Mouse (Mus musculus) ZHBTc4 (cell line): ENCODE measurements around the gene Gm17334.

ENCODE experiments used
- DNase-seq: peaks from one replicate; pipeline ENCODE4 v3.0.0-alpha.2; 2011; ENCODE audit warnings: low read depth, low spot score

The Gm17334 gene

DNA sequence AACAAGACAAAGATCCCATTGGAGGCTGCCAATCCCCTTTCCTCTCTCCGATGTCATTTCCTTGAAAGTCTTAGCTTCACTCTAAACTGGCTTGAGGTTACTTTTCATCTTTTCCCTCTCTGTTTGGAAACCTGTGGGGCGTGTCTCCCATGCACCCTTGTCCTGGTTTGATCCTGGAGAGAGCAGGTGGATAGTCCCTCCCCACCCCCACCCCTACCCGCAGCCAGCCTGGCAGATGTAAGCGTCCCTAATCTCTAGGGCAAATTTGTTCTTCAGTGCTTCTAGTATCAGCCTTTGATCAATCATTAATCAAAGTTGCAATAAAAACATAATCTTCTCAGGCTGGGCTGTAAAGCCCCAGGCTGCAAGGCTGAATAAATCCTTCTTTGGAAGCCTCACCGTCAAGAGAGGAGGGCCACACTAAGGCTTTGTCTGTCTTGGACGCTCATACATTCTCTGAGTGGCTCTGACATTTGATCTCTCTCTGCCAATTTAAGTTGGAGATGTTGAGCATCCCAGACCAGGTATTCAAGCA lies 24.5 kb upstream of the Gm17334 start:
- DNase-seq: no peak

DNA sequence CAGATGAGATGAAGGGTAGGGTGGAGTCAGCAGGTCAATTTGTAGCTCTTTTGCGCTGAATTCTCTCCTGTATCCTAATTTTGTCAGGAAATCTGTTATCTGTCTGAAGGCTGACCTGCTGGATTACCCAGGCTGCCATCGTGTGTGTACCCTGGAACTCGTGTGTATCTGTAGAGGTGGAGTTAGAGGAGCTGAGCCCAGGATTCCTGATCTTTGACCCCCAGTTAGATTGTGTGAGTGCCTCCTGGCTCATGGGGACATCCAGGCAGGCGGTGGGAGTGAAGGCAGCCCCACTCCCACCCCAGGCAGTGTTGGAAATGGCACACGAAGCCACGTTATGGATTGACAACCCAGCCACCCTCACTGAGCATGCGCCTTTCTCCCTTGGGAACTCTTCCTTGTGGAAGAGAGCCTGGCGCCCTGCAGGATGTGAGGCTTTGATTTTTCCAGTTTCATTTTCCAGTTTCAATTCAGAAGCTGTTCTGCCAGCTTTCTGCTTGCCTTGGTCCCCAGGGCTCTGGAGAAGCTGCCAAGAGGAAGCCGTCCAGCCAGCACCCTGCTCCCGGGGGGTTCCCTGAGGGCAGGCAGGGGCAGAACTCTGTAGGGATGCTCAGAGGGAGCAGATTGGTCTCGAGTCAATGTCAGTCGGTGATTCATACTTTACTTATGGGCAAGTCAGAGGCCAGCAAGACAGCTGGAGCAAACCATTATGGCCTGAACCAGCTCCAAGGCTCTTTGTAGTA lies 23.6 kb upstream of the Gm17334 start:
- no peak for DNase-seq

DNA sequence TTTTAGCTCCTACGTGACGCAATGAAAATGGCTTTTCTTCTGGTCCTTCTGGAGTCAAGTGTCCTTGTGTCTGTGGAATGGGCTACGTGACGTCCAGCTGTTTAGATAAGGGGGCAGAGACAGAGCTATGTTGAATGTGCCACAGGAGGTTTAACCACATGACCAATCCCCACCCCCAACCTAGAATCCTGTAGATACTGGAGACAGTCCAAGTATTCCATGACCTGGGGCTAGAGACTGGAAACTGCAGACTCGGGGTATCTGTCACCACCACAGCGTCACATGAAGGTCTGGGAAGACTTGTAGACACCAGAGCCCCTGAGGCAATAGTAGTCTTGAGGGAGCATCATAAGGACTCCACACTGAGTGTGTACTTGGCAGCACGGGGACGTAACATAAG lies 22.8 kb upstream of the Gm17334 start:
- no peak for DNase-seq

DNA sequence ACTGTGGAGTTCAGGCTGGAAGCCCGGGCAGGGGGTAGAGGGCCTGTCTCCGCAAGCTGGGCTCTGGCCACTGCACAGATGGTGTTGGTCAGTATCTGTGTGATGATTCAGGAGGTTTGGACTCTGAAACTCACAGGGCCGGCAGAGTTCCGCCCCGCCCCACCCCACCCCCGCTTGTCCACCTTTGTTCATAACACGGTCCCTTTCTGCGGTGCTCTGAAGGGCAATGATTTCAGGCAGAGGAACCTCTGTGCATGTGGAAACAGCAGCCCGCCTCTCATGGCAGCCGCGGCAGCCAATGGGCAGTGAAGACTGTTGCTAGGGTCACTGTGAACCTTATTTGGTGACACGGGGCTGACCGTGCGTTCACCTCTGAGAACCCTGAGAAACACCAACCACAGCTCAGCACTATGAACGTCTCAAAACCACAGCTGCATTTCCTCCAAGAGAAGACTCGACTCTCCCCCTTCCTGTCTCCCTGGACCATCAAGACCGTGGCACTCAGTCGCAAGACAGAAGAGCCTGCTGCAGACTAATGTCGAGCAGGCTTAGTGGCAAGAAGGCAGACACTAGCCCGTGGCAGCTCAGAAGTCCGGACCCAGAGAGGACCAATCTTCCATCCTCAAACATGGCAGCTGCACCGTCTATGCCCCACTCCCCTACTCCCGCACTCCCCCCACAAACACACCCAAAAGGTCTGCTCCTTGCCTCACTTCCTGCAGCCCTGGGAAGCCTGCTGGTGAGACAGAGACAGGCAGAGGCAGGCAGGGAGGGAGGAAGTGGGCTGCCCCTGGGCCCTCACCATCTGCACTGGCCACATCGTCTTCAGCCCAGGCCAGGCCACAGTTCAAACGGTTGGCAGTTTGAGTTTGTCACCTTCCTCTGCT lies 21.9 kb upstream of the Gm17334 start:
- DNase-seq: no peak

DNA sequence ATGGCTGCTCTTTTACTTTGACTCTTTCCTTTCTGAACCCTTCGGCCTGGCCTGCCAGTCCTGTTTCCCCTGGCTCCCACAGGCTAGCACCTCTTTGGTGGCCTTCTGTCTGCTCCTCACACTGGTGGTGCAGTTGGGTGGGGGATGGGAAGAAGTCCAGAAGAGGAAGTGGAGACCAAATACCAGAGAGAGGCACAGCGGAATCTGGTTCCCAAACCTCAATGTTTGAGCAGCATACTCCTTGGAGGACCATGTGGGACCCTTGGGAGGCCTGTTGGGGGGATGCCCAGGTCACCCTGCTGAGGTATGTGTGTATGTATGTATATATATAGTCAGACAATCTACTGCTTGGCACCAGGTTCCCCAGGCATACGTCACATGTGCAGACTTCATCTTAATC lies 21.0 kb upstream of the Gm17334 start:
- DNase-seq: no peak

DNA sequence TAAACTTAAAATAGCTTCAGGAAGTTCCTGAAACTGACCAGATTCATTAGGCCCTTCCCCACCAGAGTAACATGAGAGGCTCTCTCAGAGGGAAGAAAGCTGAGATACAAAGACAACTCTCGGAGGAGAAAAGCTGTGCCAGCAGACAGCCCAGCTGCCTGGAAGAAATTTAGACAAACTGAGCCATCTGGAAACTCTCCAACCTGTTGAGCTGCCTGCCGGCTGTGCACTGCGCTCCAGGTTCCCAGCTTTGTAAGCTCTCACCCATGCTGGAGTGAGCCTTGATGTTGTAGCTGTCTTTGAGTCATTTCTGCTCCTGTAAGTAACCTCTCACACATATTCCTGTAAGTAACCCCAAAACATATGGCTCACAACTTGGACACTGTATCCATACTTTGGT lies 20.0 kb upstream of the Gm17334 start:
- DNase-seq: no peak

DNA sequence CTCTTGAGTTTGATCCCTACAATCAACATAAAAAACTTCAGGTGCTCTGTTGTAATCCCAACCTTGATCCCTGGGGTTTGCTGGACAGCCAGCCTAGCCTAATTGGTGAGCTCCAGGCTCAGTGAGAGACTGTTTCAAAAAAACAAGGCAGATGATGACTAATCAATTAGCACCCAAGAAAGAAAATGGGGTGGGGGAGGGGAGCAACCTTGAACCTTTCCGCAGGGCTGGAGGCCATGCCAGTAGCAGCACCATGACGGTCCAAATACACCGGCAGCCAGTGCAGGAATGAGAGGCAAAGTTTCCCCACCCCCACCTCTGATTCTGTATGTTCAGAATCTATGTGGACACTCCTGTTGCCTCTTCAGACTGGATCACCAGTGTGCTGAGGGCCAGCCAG lies 16.3 kb upstream of the Gm17334 start:
- DNase-seq: no peak

DNA sequence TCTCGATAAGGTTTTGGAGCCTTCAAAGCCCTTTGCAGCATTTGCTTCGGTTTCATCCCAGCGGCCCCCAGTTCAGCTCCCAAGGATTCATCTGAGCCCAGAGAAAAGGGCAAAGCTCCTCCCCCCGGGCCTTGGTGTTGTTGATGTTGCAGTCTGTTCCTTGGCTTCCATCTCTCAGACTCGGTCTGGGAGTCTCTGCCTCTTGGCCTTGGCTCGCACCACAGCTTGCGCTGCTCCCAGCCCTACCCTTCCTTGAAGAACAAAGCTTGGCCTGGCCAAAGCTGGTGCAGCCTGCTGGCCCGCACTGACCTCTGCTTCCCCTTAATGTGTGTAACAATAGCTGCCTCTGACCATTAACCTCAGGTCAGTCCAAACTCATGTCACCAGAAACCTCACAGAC lies 15.2 kb upstream of the Gm17334 start:
- no peak for DNase-seq

DNA sequence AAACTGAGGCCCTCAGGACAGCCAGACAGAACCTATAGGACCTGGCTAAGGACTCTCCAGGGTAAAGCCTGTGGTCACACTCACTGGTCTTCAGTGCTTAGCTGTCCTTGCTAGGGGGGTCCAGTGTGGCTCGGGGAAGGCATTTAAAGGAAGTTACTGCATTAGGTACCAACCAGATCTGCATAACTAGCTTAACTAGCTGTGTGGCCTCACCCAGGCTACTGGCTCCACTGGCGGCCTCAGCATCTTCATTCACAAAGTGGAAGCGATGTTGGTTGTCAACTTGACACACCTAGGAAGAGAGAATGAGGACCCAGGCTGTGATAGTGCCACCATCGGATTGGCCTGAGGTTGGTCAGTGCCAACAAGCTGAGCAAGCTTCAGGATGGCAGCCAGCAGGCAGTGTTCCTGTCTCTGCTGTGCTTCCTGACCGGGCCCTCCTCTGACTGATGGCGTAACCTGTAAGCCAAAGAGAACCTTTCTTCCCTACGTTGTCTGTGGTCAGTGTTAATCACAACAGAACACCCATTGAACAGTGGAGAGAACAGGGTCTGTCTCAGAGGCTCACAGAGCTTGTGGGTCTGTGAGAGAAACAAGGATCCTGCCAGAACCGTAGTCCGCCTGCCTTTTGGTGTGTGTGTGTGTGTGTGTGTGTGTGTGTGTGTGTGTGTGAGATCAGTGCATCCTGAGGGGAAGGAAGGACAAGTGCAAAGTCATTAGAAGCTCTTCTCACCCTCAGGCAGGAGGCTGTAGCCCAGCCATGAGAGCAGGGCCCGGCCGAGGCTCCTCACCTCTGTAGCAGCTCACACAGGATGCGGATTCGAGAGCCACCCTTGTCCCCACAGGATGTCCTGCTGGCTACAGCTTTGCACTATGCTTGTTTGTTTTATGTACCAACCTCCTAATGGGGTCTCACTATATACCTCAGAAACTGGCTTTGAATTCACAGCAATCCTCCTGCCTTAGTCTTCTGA lies 13.4 kb upstream of the Gm17334 start:
- DNase-seq: no peak

DNA sequence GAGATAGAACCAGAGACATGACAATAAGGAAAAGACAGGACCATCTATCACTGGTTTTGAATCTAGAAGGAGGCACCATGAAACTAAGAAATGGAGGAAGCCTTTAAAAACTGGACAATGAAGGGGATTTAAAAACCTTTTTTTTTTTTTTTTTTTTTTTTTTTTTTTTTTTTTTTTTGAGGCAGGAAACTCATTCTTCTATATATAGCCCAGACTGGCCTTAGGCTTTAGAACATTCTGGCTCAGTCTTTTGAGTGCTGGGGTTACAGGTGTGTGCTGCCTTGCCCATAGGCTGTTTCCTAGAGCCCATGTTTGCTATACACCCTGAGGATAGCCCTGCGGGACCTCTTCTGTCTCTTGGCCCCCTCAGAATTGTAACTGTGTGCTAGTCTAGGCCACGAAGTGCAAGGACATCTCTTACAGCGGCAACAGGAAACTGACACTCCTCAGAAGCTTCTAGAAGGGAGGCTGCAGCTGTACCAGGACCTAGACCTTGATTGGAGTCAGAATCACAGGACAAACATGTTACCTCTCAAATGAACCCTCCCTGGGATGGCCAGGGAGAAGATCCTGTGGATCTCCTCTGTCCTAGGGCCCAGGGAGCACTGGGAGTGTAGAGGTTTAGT lies 12.4 kb upstream of the Gm17334 start:
- DNase-seq: no peak

DNA sequence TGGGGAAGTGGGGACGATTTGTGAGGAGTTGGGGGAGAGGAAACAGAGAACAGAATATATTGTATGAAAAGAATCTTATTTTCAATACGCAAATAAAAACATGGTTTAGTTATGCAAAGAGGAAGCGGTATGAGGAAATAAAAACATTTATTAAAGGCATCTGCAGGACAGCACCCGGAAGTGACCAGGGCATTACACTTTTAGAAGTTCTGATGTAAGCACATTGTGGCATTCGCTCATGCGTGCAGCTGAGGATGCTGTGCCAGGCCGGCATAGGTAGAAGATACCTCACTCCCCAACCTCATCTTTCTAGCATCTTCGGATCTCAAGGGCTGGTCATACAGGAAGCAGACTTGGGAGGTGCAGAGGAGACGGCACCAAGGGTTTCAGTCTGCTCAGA lies 10.3 kb upstream of the Gm17334 start:
- no peak for DNase-seq

DNA sequence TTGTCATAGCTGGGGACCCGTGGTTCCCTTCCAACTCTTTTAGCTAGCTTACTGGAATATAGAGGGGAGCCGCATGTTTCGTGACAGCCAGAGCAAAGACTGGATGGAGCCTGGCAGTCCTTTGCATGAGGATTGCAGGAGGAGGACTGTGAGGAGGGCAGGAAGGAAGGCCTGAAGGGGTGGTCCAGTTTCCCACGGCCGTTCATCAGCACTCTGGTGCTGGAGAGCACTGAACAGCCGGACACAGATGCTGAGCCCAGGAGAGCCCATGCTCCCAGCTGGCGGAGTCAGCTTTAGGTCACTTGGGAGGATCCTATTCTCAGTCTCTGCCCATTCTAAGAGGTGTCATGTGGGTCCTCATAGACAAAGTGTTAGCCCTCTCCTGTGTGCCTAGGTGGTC lies 9.0 kb upstream of the Gm17334 start:
- no peak for DNase-seq

DNA sequence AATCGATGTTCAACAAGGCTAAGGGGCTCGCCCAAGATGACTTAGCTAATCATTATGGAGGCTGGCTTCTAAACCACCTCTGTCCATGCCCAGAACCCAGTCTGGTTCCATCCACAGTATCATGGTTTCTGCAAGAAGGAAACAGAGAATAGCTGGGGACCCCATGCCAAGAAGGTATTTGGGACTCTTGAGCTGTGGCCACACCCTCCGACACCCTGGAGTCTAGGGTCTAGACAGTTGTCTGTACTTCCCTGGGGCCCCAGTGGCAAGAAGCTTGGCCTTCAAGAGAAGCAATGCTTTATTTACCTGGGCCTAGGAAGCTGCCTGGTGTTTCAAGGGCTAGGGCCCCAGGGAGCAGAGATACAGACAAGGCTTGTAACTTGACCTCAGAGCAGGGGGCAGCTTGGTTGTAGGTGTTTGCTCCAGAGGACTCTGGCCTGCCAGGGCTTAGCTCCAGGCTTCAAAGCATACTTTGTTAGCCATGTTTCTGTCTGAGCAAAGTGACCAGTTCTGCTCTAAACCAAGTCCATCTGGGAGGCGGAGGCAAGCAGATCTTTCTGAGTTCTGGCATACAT lies 8.3 kb upstream of the Gm17334 start:
- DNase-seq: peak; percentile 57

DNA sequence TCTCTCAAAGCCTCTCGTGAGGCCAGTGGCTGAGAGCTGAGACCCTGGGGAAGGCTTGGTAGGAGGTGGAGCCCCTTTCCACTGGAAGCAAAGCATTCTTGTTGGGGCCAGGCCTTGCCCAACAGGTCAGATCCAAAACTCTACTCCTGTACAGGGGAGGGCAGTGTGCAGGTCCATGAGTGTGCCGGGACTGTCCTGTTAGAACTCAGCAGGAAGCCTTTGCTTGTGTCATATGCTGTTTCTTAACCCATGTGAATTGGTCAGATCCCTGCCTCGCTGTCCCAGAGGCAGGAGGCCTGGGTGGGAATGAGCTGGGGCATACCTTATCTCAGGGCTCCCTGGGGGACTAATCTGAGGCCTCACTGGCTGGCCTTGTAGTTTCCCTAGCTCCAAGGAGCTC lies 7.3 kb upstream of the Gm17334 start:
- no peak for DNase-seq

DNA sequence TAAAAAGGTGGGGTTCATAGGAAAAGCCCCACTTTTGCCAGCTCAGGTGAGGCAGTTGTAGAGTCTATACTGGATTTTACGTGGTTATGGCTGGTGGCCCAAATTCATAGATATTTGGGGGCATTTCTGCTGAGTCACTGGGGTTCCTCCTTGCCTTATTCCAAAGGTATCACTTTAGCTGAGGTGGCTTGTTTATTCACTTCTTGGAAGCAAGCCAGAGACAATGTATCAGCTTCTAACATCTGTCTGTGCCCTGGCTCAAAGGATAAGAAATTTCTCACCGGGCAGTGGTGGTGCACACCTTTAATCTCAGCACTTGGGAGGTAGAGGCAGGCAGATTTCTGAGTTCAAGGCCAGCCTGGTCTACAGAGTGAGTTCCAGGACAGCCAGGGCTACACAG lies 6.8 kb upstream of the Gm17334 start:
- DNase-seq: no peak

DNA sequence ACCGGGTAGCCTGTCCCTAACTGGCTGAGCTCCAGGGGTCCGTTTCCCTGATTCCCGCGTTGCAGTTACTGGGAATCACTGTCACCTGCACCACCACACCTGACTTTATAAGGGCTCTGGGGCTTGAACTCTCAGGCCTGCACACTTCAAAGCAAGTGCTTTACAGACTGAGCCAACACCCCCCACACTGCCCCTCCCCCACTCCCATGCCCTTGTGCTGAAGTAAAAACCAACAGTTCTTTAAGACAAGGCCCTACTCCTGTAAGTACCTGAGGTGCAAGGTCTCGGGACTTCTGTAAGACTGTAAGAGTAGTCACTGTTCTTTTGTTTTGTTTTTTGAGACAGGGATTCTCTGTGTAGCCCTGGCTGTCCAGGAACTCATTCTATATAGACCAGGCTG lies 5.5 kb upstream of the Gm17334 start:
- peak; percentile 80 for DNase-seq

DNA sequence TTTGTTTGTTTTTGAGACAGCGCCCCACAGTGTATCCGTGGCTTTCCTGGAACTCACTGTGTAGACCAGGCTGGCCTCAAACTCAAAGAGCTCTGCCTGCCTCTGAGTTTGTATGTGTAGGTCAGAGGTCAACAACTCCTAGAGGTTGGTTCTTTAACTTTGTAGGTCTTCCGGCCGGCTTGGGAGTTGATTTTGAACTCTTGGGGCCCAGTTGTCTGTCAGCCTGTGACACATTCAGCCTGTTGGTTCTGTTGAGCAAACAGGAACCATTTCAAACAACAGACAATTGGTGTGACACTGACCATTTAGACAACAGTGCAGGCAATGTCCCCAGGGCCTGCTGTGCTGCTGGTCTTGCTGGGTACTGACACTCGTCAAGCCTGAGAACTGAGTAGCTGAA lies 4.7 kb upstream of the Gm17334 start:
- no peak for DNase-seq

DNA sequence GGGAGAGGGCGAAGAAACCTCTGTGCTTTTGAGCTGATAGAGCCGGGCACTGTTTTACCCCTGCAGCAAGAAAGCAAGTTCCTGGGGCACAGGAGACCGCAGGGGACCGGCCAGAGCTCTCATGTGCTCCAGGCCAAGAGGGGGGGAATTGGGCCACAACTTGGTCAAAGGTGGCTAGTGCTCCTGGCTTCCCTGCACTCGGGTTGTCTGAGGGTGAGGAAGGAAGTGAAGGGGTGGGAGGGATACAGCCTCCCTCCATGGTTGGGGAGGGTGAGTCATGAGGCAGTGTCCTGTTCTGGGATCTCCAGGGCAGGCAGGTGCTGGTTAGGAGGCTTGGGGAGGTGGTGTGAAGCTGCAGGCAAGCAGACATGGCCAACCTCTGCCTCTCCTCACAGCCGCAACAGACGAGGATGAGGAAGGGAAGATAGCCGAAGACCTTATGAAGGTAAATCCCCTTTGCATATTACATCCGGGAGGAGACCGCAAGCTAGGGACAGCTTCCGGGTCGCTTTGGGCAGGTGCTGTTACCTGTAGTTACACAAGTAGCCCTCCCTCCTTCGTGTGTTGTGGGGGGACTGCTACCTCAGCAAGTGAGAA lies 1.8 kb upstream of the Gm17334 start:
- no peak for DNase-seq

DNA sequence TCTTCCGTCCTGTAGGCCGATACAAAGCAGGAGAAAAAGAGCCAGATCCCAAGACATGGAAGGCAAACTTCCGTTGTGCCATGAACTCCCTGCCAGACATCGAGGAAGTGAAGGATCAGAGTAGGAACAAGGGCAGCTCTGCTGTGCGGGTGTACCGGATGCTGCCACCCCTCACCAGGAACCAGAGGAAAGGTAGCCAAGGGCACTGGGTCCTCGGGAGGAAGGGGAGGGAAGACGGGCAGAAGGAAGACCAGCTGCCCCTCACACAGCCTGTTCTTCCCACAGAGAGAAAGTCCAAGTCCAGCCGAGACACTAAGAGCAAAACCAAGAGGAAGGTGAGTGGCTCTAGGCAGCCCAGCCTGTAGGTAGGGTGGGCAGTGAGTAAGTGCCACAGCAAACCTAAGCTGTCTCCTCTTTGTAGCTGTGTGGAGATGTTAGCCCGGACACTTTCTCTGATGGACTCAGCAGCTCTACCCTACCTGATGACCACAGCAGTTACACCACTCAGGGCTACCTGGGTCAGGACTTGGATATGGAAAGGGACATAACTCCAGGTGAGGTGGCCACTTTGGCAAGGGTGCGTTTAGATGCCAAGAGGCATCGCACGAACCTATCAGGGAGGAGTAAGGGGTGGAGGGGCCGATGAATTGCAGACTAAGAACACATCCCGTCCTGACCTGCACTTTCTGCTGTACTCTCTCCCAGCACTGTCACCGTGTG lies 814 bp upstream of the Gm17334 start:
- DNase-seq: no peak

DNA sequence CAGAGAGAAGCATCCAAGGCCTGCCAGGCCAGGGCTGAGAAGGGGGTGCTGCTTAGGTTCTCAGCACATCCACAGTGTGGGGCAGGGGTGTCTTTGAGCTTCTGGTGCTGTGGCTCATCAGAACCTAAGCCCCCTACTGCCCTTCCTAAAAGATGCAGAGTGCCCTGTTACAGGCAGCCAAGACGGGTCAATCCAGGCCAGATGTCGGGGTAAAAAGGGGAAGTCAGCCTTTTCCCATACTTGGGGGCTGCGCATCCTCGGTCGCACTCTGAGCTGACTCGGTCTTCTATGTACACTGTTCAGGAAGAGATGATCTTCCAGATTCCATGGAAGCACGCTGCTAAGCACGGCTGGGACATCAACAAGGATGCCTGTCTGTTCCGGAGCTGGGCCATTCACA lies 451 bp downstream of the Gm17334 start:
- DNase-seq: no peak
